Mouse (Mus musculus): ENCODE results near the gene Ebp. TPM values are rescaled to one million over a fixed set of nuclear protein-coding genes. Genes with fewer than 3 reads are reported as not detected.

Ebp gene
- polyA plus RNA-seq, 1 experiment from 2014 or later, result 27.2 TPM

DNA sequence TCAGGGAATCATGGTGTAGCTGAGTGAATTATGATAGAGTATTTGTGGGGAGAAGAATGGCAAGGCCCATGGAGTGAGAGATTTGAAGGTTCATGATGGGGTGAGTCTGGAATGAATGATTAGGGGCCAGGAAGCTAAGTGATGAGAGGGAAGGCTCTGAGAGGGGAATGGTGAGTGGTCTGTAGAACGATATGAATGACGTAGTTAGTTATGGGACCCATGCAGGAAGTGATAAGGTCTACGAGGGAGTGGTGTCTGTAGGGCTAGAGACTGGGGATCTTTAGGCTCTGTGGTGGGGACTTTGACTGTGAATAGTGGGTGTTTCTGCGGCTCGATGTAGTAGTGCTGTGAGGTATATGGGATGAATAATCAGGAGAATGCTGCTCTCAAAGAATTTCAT is 13.7 kb downstream of the Ebp start:
- WGBS, result 92% methylated on average over 5 of the region's 5 CpGs
- Histone ChIP-seq H3K27ac (replicated peaks) (no peak overlapping the region), H3K4me1 (replicated peaks) (peaks cover 4% of the 10 kb centered on the region)

DNA sequence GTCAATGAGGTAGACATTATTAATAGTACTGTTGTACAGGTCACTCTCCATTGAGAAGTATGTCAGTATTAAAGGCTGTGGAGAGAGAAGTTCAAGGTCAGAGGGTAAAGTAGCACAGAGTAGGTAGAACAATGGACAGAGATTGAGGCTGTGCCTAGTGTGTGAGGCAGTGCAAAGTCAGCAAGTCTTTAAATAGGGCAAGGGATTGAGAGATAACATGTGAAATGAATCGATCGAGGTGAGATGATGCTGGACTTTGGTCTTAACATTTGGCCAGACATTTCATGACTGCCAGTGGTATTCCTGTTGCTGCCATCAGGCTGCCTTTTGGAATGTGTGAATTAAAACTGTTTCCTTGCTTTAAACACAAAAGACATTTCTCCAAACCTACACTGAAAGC is 14.4 kb downstream of the Ebp start:
- Histone ChIP-seq H3K9ac (no peak overlapping the region), H3K4me1 (replicated peaks) (peaks cover 7% of the 10 kb centered on the region), H3K4me3 (no peak overlapping the region), H3K9me3 (no peaks in the 10 kb centered on the region), H3K36me3 (no peaks in the 10 kb centered on the region), H3K4me2 (no peak overlapping the region), H3K27ac (replicated peaks) (no peak overlapping the region), H3K27me3 (no peaks in the 10 kb centered on the region)
- 97% methylated on average over 2 of the region's 2 CpGs for WGBS
- ATAC-seq (ENCODE audit: low read depth), result no peak

More for the DNA sequence above, 13.7 kb downstream of the Ebp start:
- Histone ChIP-seq H3K27me3 (no peaks in the 10 kb centered on the region), H3K4me2 (no peak overlapping the region), H3K4me3 (no peak overlapping the region), H3K36me3 (no peaks in the 10 kb centered on the region), H3K9ac (no peak overlapping the region), H3K9me3 (no peaks in the 10 kb centered on the region)
- ATAC-seq (ENCODE audit: low read depth), result no peak

DNA sequence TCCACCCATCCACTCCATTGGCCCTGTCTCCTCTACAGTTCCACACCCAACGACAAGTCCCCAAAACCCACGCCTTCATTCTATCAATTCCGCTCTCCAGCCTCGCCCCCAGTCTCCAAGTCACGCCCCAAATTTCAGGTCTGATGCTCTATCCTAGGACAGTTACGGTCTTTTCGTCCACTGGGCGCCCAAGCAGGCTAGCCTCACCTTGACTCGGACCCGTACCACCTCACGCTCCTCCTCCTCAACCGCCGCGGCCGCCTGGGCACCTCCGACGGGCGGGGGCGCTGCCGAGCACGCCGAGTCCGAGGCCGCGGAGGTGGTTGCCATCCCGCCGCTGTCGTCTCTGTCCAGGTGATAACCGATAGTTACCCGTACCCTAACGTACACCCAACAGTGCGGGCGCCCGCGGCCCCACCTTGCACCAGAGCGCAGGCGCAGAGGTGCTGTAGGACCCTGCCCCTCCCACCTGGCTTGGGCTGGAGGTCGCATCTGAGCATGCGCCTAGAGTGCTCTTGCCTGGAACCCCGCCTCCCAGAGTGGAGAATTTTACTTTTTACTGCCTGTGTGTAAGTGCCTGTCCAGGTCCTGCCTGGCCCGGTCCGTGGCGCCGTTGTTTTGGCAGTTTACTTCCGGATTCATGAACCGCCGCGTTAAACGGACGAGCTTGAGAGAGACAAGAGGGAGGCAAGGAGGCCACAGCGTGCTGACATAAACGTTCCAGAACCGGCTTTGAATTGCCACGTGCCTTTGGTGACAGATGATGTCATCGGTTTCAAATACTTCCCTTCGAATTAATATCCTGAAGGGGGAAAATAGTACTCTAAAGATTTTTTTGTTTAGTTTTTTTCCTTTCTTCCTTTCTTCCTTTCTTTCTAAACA is 17.6 kb downstream of the Ebp start, which contains the start of gene Tbc1d25:
TSS of gene Tbc1d25 (minus strand) at position 678 of the 882 bp plus-strand sequence.
- Histone ChIP-seq H3K27ac (replicated peaks) (no peak within 1 kb of the TSS; the same call in 1 of the 2 replicates), H3K27me3 (no peaks in the 10 kb centered on the region), H3K9ac (peak within 1 kb of the TSS; percentile 70), H3K4me2 (peak within 1 kb of the TSS; percentile 58), H3K4me3 (peak within 1 kb of the TSS; percentile 58), H3K4me1 (replicated peaks) (peaks cover 7% of the 10 kb centered on the region), H3K36me3 (peaks cover 5% of the 10 kb centered on the region; the same call in 1 of the 2 replicates), H3K9me3 (no peaks in the 10 kb centered on the region)
- ATAC-seq (ENCODE audit: low read depth), result peak; percentile 97
- 18% methylated on average over 56 of the region's 56 CpGs for WGBS

GRCm38 (mm10) chrX:8175169-8175503 is 18.2 kb downstream of the Ebp start:
- ATAC-seq (ENCODE audit: low read depth), result no peak
- Histone ChIP-seq H3K9ac (peak overlapping the region; percentile 70), H3K9me3 (no peaks in the 10 kb centered on the region), H3K4me2 (peak overlapping the region; percentile 58), H3K4me3 (peak overlapping the region; percentile 58), H3K27ac (replicated peaks) (no peak overlapping the region), H3K4me1 (replicated peaks) (peaks cover 7% of the 10 kb centered on the region), H3K36me3 (peaks cover 9% of the 10 kb centered on the region), H3K27me3 (no peaks in the 10 kb centered on the region)
- WGBS, result 18% methylated on average over 4 of the region's 4 CpGs

- Histone ChIP-seq H3K27me3 (no peaks in the 10 kb centered on the region), H3K4me3 (no peak overlapping the region), H3K36me3 (peaks cover 13% of the 10 kb centered on the region), H3K4me1 (replicated peaks) (no peaks in the 10 kb centered on the region), H3K4me2 (no peak overlapping the region), H3K9ac (no peak overlapping the region), H3K27ac (replicated peaks) (no peak overlapping the region), H3K9me3 (no peaks in the 10 kb centered on the region)
- 88% methylated on average over 8 of the region's 10 CpGs for WGBS
- no peak for ATAC-seq (ENCODE audit: low read depth)
Observed at GRCm38 (mm10) chrX:8167716-8168647, 25.3 kb downstream of the Ebp start.

DNA sequence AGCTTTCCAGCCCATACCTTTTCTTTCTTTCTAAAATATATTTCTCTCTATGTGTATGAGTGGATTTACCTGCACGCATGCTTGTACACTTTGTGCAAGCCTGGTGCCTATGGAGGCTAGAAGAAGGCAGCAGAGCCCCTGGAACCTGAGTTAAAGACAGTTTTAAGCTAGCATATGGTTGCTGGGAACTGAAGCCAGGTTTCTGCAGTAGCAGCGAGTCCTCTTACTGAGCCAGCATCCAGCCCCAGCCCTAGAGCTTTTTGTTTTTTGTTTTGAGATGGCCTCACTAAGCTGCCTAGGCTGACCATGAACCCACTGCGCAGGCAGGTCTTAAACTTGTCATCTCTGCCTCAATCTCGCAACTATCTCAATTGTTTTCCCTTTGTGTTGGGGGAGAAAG is 28.8 kb downstream of the Ebp start:
- Histone ChIP-seq H3K4me1 (replicated peaks) (no peaks in the 10 kb centered on the region), H3K4me3 (no peak overlapping the region), H3K9ac (no peak overlapping the region), H3K27me3 (no peaks in the 10 kb centered on the region), H3K9me3 (no peaks in the 10 kb centered on the region), H3K4me2 (no peak overlapping the region), H3K27ac (replicated peaks) (no peak overlapping the region), H3K36me3 (0 out of 2 replicates have a peak, but pooled peaks cover 3% of the 10 kb centered on the region)
- ATAC-seq (ENCODE audit: low read depth), result no peak
- WGBS, result 92% methylated on average over 4 of the region's 4 CpGs

DNA sequence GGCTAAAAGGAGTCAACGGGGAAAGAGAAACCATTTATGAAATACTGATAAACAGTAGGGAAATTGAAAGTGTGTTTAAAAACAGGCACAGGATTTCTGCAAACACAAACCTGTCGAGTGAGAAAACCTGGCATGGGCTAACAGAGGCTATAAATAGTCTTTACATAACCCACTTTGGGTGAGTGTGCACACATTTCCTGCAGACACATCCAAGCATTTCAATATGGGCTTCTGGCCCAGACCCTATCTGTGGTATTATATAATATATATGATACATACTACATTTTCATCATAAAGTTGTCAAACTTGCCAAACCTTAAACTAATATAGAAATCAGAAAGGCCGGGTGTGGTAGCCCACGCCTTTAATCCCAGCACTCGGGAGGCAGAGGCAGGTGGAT is 30.2 kb downstream of the Ebp start:
- ATAC-seq (ENCODE audit: low read depth), result no peak
- H3K4me2 ChIP-seq, result no peak overlapping the region
- no peak overlapping the region for H3K9ac ChIP-seq
- no peak overlapping the region for H3K27ac ChIP-seq (replicated peaks)
- 88% methylated on average over 5 of the region's 5 CpGs for WGBS
- H3K4me1 ChIP-seq (replicated peaks), result no peaks in the 10 kb centered on the region
- H3K27me3 ChIP-seq, result no peaks in the 10 kb centered on the region
- H3K9me3 ChIP-seq, result no peaks in the 10 kb centered on the region
- H3K4me3 ChIP-seq, result no peak overlapping the region
- no peaks in the 10 kb centered on the region for H3K36me3 ChIP-seq

- Histone ChIP-seq H3K9ac (peak within 1 kb of the TSS; percentile 83), H3K27me3 (no peaks in the 10 kb centered on the region), H3K9me3 (no peaks in the 10 kb centered on the region), H3K4me2 (peak within 1 kb of the TSS; percentile 74), H3K27ac (replicated peaks) (peak within 1 kb of the TSS; percentile 96), H3K4me3 (peak within 1 kb of the TSS; percentile 59), H3K36me3 (peaks cover 30% of the 10 kb centered on the region), H3K4me1 (replicated peaks) (peaks cover 9% of the 10 kb centered on the region)
- 25% methylated on average over 65 of the region's 65 CpGs for WGBS
- ATAC-seq (ENCODE audit: low read depth), result peak; percentile 97
Observed at GRCm38 (mm10) chrX:8145153-8145991, 47.9 kb downstream of the Ebp start, which contains the start of gene Rbm3. Gene Rbm3 (minus strand): TSS chrX:8145880.

DNA sequence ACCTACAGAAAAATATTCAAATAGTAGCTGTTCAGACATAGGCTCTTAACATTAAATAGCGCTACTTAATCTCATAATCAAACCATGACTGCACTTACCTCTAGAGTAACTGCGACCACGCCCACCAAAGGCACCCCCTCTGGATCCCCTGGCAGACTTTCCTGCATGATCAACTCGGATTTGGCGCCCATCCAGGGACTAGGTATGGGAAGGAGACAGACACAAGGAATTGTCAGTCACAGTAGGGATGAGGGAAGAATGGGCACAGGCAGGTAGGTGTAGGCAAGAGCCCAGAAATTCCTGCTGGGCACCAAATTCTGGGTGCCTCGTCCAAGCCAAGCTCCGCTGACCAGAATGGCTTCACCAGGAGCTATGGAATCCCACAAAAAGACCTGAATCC is 49.6 kb downstream of the Ebp start:
- WGBS, result 79% methylated on average over 7 of the region's 7 CpGs
- Histone ChIP-seq H3K4me1 (replicated peaks) (peaks cover 9% of the 10 kb centered on the region), H3K4me2 (peak overlapping the region; percentile 74), H3K27me3 (no peaks in the 10 kb centered on the region), H3K9me3 (no peaks in the 10 kb centered on the region), H3K27ac (replicated peaks) (no peak overlapping the region), H3K9ac (peak overlapping the region; percentile 83; the same call in 1 of the 2 replicates), H3K4me3 (peak overlapping the region; percentile 59), H3K36me3 (peaks cover 34% of the 10 kb centered on the region)
- ATAC-seq (ENCODE audit: low read depth), result no peak

GRCm38 (mm10) chrX:8142948-8143347 is 50.4 kb downstream of the Ebp start:
- H3K27ac ChIP-seq (replicated peaks), result no peak overlapping the region
- no peak overlapping the region for H3K4me3 ChIP-seq
- peaks cover 42% of the 10 kb centered on the region for H3K36me3 ChIP-seq
- peaks cover 9% of the 10 kb centered on the region for H3K4me1 ChIP-seq (replicated peaks)
- no peaks in the 10 kb centered on the region for H3K27me3 ChIP-seq
- no peaks in the 10 kb centered on the region for H3K9me3 ChIP-seq
- H3K4me2 ChIP-seq, result no peak overlapping the region
- ATAC-seq (ENCODE audit: low read depth), result no peak
- H3K9ac ChIP-seq, result no peak overlapping the region
- WGBS, result 91% methylated on average over 7 of the region's 7 CpGs

DNA sequence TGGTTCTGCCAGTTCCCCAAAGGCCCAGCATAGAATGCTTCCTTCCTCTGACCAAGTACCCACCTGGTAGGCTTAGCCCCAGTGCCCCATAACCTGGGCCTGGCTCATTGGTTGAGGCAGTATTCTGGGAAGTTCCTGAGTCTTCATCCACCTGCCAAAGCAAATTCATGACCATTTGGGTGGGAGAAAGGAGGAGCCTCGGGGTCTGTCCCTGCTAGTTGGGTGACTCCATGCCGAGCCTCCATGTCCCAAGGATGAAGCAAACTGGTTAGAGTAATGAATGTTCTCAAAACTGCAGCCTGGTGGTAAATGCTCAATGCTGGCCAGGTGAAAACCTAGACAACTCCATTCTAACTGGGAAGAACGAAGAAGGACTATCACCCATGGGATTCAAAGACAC is 52.3 kb downstream of the Ebp start:
- Histone ChIP-seq H3K4me1 (replicated peaks) (peaks cover 9% of the 10 kb centered on the region), H3K27ac (replicated peaks) (no peak overlapping the region), H3K4me2 (no peak overlapping the region), H3K4me3 (no peak overlapping the region), H3K36me3 (peaks cover 42% of the 10 kb centered on the region), H3K27me3 (no peaks in the 10 kb centered on the region), H3K9ac (no peak overlapping the region), H3K9me3 (no peaks in the 10 kb centered on the region)
- WGBS, result 64% methylated on average over 3 of the region's 3 CpGs
- no peak for ATAC-seq (ENCODE audit: low read depth)

All from neural tube, embryonic 13.5 days (tissue).